Mouse (Mus musculus): ENCODE results near the gene Phf21a. TPM values are rescaled to one million over a fixed set of nuclear protein-coding genes. Genes with fewer than 3 reads are reported as not detected.

The Phf21a gene
- total RNA-seq, 4 experiments from 2014 or later, result 141 to 159 (median 147) TPM

- no peak for DNase-seq (ENCODE audit: low spot score in 2 of 2)
Observed at GRCm38 (mm10) chr2:92221431-92221830, 128.5 kb downstream of the Phf21a start.

GRCm38 (mm10) chr2:92225592-92225991, 132.7 kb downstream of the Phf21a start:
- no peak for DNase-seq (ENCODE audit: low spot score in 2 of 2)

GRCm38 (mm10) chr2:92229973-92230372, 137.1 kb downstream of the Phf21a start:
- DNase-seq (ENCODE audit: low spot score in 2 of 2), result no peak

- no peak for DNase-seq (ENCODE audit: low spot score in 2 of 2)
Observed at GRCm38 (mm10) chr2:92231706-92232105, 138.8 kb downstream of the Phf21a start.

GRCm38 (mm10) chr2:92234768-92235332, 141.9 kb downstream of the Phf21a start:
- no peak for DNase-seq (ENCODE audit: low spot score in 2 of 2)

GRCm38 (mm10) chr2:92240299-92240698, 147.4 kb downstream of the Phf21a start:
- DNase-seq (ENCODE audit: low spot score in 2 of 2), result no peak

- no peak for DNase-seq (ENCODE audit: low spot score in 2 of 2)
Observed at GRCm38 (mm10) chr2:92240816-92241215, 147.9 kb downstream of the Phf21a start.

GRCm38 (mm10) chr2:92241317-92241716, 148.4 kb downstream of the Phf21a start:
- no peak for DNase-seq (ENCODE audit: low spot score in 2 of 2)

- no peak for DNase-seq (ENCODE audit: low spot score in 2 of 2)
Observed at GRCm38 (mm10) chr2:92246112-92246511, 153.2 kb downstream of the Phf21a start.

- no peak for DNase-seq (ENCODE audit: low spot score in 2 of 2)
Observed at GRCm38 (mm10) chr2:92247711-92248110, 154.8 kb downstream of the Phf21a start.

GRCm38 (mm10) chr2:92250472-92250871, 157.6 kb downstream of the Phf21a start:
- no peak for DNase-seq (ENCODE audit: low spot score in 2 of 2)

- DNase-seq (ENCODE audit: low spot score in 2 of 2), result no peak
Observed at GRCm38 (mm10) chr2:92253777-92254176, 160.9 kb downstream of the Phf21a start.

GRCm38 (mm10) chr2:92256141-92256540, 163.2 kb downstream of the Phf21a start:
- DNase-seq (ENCODE audit: low spot score in 2 of 2), result no peak

GRCm38 (mm10) chr2:92257372-92257956, 164.5 kb downstream of the Phf21a start:
- no peak for DNase-seq (ENCODE audit: low spot score in 2 of 2)

GRCm38 (mm10) chr2:92259924-92260323, 167.0 kb downstream of the Phf21a start:
- DNase-seq (ENCODE audit: low spot score in 2 of 2), result no peak

GRCm38 (mm10) chr2:92266100-92266617, 173.2 kb downstream of the Phf21a start:
- peak in 1 of 2 experiments; percentile 22 for DNase-seq (ENCODE audit: low spot score in 2 of 2)

- DNase-seq (ENCODE audit: low spot score in 2 of 2), result no peak
Observed at GRCm38 (mm10) chr2:92269227-92269626, 176.3 kb downstream of the Phf21a start.

GRCm38 (mm10) chr2:92272510-92272909, 179.6 kb downstream of the Phf21a start:
- DNase-seq (ENCODE audit: low spot score in 2 of 2), result no peak

- DNase-seq (ENCODE audit: low spot score in 2 of 2), result no peak
Observed at GRCm38 (mm10) chr2:92273101-92273801, 180.3 kb downstream of the Phf21a start.

- no peak for DNase-seq (ENCODE audit: low spot score in 2 of 2)
Observed at GRCm38 (mm10) chr2:92273802-92274183, 180.9 kb downstream of the Phf21a start.

GRCm38 (mm10) chr2:92277787-92278186, 184.9 kb downstream of the Phf21a start:
- DNase-seq (ENCODE audit: low spot score in 2 of 2), result no peak

GRCm38 (mm10) chr2:92278663-92279062, 185.7 kb downstream of the Phf21a start:
- peak in 1 of 2 experiments; percentile 36 for DNase-seq (ENCODE audit: low spot score in 2 of 2)

- DNase-seq (ENCODE audit: low spot score in 2 of 2), result no peak
Observed at GRCm38 (mm10) chr2:92279398-92279797, 186.5 kb downstream of the Phf21a start.

All from left cerebral cortex, adult 8-10 months (tissue).